Mouse (Mus musculus) hindbrain, embryonic 16.5 days (tissue): ENCODE results near the gene Pth2. TPM values are rescaled to one million over a fixed set of nuclear protein-coding genes. Genes with fewer than 3 reads are reported as not detected.

Source experiments
- ATAC-seq: fragments of 200-750 bp; cut with Nextera tagmentation; 2 replicates; pipeline ENCODE4 v1.8.0; 2017; ENCODE audit warnings: moderate TSS enrichment, moderate library complexity
- H3K27ac ChIP-seq: fragments of 300-500 bp; sonication (generic); 2 replicates; pipeline ENCODE4 v1.5.1; 2014; ENCODE audit warnings: low read depth, mild to moderate bottlenecking, control low read depth, low read length, moderate library complexity
- H3K27me3 ChIP-seq: fragments of 300-500 bp; sonication (generic); replicated peaks from 2 replicates; pipeline ENCODE4 v1.6.1; 2014; ENCODE audit warnings: low read length; ENCODE audit not compliant: control insufficient read depth, insufficient read depth
- H3K36me3 ChIP-seq: fragments of 300-500 bp; sonication (generic); 2 replicates; pipeline ENCODE4 v1.6.1; 2014; ENCODE audit warnings: mild to moderate bottlenecking, low read length, moderate library complexity, mixed read lengths; ENCODE audit not compliant: control insufficient read depth, insufficient read depth
- H3K4me1 ChIP-seq: fragments of 300-500 bp; sonication (generic); 2 replicates; pipeline ENCODE4 v1.6.1; 2014; ENCODE audit warnings: low read depth, low read length; ENCODE audit not compliant: control insufficient read depth, insufficient read depth
- H3K4me2 ChIP-seq: fragments of 300-500 bp; sonication (generic); 2 replicates; pipeline ENCODE4 v1.6.1; 2014; ENCODE audit warnings: mild to moderate bottlenecking, low read length, control low read depth, moderate library complexity
- H3K4me3 ChIP-seq: fragments of 300-500 bp; sonication (generic); 2 replicates; pipeline ENCODE4 v1.5.1; 2014; ENCODE audit warnings: mild to moderate bottlenecking, low read length, control low read depth, moderate library complexity
- H3K9ac ChIP-seq: fragments of 300-500 bp; sonication (generic); 2 replicates; pipeline ENCODE4 v1.6.1; 2014; ENCODE audit warnings: low read depth, mild to moderate bottlenecking, control low read depth, low read length, moderate library complexity
- H3K9me3 ChIP-seq: fragments of 300-500 bp; sonication (generic); 2 replicates; pipeline ENCODE4 v1.6.1; 2014; ENCODE audit warnings: mild to moderate bottlenecking, low read length, moderate library complexity; ENCODE audit not compliant: control insufficient read depth
- WGBS: fragments of 180-500 bp; shearing (Covaris S2); extraction: QIAGEN DNeasy Blood & Tissue Kit; methylation state at CpG from one replicate; pipeline ENCODE4 v1.1.7; 2014; 5-methylcytosine and 5-hydroxymethylcytosine counted together
- polyA plus RNA-seq: library from polyadenylated mRNA; unstranded; fragments of >200 nt; fragmentation: Nextera tagmentation; extraction: Ambion mirVana; gene quantifications from 2 replicates; pipeline ENCODE4 v1.2.1, GENCODE M21; 2015

The Pth2 gene
- polyA plus RNA-seq, 1 experiment from 2014 or later, result 1.4 TPM

DNA sequence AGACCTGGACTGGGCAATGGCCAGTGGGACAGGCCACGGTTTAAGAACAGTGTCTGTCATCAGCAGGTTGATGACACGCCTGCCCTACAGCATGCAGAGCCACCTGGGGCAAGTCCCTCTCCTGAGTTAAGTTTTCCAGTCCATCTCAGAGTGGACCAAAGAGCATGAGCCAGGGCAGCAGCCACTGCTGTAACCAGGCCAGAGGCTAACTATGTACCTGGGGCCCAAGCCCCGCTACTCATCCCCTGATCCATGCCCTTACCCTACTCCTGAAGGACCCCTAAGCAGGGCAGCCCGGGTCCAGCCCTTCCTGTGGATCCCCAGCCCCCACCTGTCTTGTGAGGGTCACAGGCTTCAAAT, 15.4 kb downstream of the Pth2 start:
- H3K4me2 ChIP-seq, result no peak overlapping the region
- ATAC-seq, result no peak
- H3K36me3 ChIP-seq, result no peaks in the 10 kb centered on the region
- no peak overlapping the region for H3K9ac ChIP-seq
- H3K27ac ChIP-seq, result no peak overlapping the region
- no peaks in the 10 kb centered on the region for H3K9me3 ChIP-seq
- H3K27me3 ChIP-seq, result no peaks in the 10 kb centered on the region; the same call in 1 of the 2 replicates
- WGBS, result 85% methylated on average over 4 of the region's 4 CpGs
- H3K4me3 ChIP-seq, result no peak overlapping the region
- peaks cover 2% of the 10 kb centered on the region; the same call in 1 of the 2 replicates for H3K4me1 ChIP-seq

DNA sequence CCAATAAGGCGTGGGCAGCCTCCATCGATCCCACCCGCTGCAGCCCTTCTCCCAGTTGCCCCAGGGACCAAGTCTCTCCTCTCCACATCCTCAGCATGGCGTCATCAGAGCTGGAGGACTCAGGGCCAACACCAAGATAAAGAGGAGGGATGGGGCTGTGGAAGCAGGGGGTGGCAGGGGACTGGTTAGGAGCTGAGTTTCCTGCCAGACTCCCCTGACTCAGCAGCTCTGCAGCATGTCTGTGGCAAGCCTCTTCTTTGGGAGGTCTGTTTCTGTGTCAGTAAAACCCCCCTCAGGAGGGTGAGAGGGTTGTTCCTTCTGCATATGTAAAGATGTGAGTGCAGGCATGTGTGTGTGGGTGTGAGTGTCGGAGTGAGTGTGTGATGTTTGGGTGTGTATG, 16.2 kb downstream of the Pth2 start:
- H3K9me3 ChIP-seq, result no peaks in the 10 kb centered on the region
- H3K4me3 ChIP-seq, result no peak overlapping the region
- no peaks in the 10 kb centered on the region for H3K36me3 ChIP-seq
- 71% methylated on average over 4 of the region's 5 CpGs for WGBS
- H3K27ac ChIP-seq, result no peak overlapping the region
- no peak overlapping the region for H3K4me2 ChIP-seq
- H3K9ac ChIP-seq, result no peak overlapping the region
- H3K27me3 ChIP-seq, result no peaks in the 10 kb centered on the region; the same call in 1 of the 2 replicates
- peaks cover 2% of the 10 kb centered on the region; the same call in 1 of the 2 replicates for H3K4me1 ChIP-seq
- ATAC-seq, result no peak

DNA sequence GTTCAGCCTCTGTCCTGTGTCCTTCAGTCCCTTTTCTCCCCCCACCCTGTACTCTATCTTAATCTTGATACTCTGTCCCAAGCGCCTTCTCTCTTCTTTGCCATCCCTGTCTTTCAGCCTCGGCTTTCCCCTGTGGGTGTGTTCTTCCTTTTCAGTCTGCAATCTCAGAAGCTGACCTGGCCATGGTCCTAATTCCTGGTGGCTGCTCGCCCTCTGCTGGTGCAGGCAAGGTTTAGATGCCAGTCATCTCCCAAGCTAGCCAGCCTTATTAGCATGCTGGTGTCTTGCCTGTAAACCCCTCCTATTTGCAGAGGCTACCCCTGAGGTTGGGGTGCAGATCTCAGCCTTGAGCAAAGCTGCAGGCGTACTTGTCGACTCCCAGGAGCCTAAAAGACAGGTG, 17.6 kb downstream of the Pth2 start:
- Histone ChIP-seq H3K4me3 (no peak overlapping the region), H3K4me2 (peak overlapping the region; percentile 20; the same call in 1 of the 2 replicates)

DNA sequence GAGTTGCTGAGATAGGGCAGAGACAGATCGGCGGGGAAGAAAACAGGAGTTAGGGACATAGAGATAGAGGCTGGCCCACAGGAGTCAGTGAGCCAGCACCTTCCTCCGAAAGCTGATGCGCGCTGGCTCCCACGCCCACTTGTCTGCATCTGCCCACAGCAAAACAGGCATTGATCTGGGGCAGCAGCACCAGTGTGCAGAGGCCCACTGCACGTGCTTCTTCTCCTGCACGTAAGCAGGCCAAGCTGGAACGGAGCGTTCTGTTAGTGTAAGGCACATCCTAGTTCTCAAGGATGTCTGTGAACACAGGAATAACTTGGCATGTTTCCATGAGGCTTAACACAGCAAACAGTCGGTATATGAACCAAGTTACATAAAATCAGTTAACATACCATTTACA, 18.2 kb downstream of the Pth2 start:
- H3K4me3 ChIP-seq, result no peak overlapping the region
- no peak overlapping the region for H3K9ac ChIP-seq

More for the DNA sequence above, 17.6 kb downstream of the Pth2 start:
- H3K27ac ChIP-seq, result no peak overlapping the region
- H3K9ac ChIP-seq, result peak overlapping the region; percentile 52
- WGBS, result 12% methylated on average over 5 of the region's 5 CpGs
- peak; percentile 68 for ATAC-seq
- H3K36me3 ChIP-seq, result no peaks in the 10 kb centered on the region
- peaks cover 2% of the 10 kb centered on the region; the same call in 1 of the 2 replicates for H3K4me1 ChIP-seq
- H3K9me3 ChIP-seq, result no peaks in the 10 kb centered on the region
- H3K27me3 ChIP-seq, result no peaks in the 10 kb centered on the region; the same call in 1 of the 2 replicates

DNA sequence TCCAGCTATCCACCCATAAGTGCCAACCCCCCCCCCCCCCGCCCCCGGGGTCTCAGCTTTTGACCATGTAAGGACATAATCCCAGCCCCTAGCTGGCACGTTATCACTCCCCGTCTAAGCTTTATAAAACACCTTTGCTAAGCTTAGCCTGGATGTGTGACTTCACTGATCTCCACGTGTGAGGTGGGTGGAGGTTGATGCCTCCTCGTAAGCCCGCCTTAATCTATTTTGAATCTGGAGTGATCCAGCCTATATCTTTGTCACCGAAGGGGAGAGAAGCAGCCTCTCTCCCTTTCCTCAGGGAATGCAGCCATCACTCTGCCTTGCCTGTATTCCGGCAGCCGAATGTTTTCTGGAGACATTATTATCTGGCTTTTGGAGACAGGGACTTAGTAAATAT, 21.9 kb downstream of the Pth2 start:
- no peak overlapping the region for H3K4me2 ChIP-seq
- no peaks in the 10 kb centered on the region for H3K27me3 ChIP-seq
- no peaks in the 10 kb centered on the region for H3K36me3 ChIP-seq
- H3K9me3 ChIP-seq, result no peaks in the 10 kb centered on the region
- no peak for ATAC-seq
- H3K4me3 ChIP-seq, result no peak overlapping the region
- H3K9ac ChIP-seq, result no peak overlapping the region
- no peak overlapping the region for H3K27ac ChIP-seq
- H3K4me1 ChIP-seq, result peaks cover 2% of the 10 kb centered on the region; the same call in 1 of the 2 replicates
- WGBS, result 57% methylated on average over 10 of the region's 10 CpGs

More for the DNA sequence above, 18.2 kb downstream of the Pth2 start:
- no peak for ATAC-seq
- no peaks in the 10 kb centered on the region for H3K36me3 ChIP-seq
- WGBS, result 86% methylated on average over 11 of the region's 11 CpGs
- no peak overlapping the region for H3K4me2 ChIP-seq
- H3K9me3 ChIP-seq, result no peaks in the 10 kb centered on the region
- H3K4me1 ChIP-seq, result peaks cover 2% of the 10 kb centered on the region; the same call in 1 of the 2 replicates
- no peaks in the 10 kb centered on the region; the same call in 1 of the 2 replicates for H3K27me3 ChIP-seq
- H3K27ac ChIP-seq, result no peak overlapping the region

DNA sequence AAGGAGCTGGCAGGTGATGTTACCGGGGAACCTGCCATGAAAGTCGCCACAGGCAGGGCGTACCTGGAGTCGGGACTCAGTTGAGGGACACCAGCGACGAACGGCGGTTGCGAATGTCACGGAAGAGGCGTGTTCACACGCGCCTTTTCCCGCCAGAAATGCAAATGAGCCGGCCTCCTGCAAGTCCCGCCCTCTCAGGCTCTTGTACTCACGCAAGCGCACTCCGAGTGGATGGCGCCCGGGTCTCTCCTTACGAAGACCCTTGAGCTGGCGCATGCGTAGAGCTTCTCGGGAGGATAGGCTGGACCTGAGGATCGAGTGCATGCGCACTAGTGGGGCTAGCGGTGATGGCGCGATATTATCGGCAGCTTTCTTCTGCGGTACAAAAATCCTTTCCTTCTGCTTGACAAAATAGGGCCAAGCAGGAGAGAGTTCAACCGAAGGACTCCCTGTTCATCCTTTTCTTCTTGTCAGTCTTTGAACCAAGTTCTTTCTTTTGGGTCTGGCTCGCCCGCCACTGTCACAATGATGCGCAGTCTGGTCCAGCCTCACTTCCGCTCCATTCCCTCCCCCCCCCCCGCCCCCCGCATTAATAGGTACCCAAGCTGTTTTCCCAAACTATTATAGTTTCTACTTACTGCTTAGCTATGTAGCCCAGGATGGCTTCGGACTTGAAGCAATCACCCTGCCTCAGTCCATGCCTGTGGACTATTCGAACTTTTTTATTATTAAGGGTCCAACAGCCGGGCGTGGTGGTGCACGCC, 23.8 kb downstream of the Pth2 start, which contains the start of gene Ccdc155:
Gene Ccdc155, minus strand, starts transcription at position 513 of the 764 bp plus-strand sequence.
- Histone ChIP-seq H3K9me3 (no peaks in the 10 kb centered on the region), H3K4me3 (peak within 1 kb of the TSS; percentile 43), H3K27ac (peak within 1 kb of the TSS; percentile 79), H3K9ac (peak within 1 kb of the TSS; percentile 61), H3K4me1 (no peaks in the 10 kb centered on the region), H3K4me2 (peak within 1 kb of the TSS; percentile 79), H3K36me3 (no peaks in the 10 kb centered on the region), H3K27me3 (0 out of 2 replicates have a peak, but pooled peaks cover under 1% of the 10 kb centered on the region)
- 9% methylated on average over 44 of the region's 44 CpGs for WGBS
- peak; percentile 99 for ATAC-seq

DNA sequence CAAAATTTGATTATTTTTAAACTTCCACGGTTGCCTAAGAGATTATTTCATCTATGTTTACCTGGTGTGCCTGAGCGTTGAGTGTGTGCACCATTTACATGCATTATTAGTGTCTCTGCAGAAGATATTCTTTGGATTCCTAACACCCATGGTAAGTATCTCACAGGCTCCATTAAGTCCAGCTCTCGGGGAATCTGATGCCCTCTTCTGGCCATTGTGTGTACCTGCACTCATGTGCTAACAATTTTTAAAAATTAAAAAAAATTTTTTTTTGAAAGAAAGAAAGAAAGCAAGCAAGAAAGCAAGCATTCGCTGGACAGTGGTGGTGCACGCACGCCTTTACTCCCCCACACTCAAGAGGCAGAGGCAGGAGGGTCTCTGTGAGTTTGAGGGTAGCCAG, 27.5 kb downstream of the Pth2 start:
- Histone ChIP-seq H3K27me3 (peaks cover 22% of the 10 kb centered on the region), H3K9ac (no peak overlapping the region), H3K9me3 (no peaks in the 10 kb centered on the region), H3K4me3 (no peak overlapping the region), H3K4me1 (no peaks in the 10 kb centered on the region), H3K4me2 (no peak overlapping the region), H3K27ac (no peak overlapping the region), H3K36me3 (no peaks in the 10 kb centered on the region)
- 81% methylated on average over 6 of the region's 6 CpGs for WGBS
- no peak for ATAC-seq

DNA sequence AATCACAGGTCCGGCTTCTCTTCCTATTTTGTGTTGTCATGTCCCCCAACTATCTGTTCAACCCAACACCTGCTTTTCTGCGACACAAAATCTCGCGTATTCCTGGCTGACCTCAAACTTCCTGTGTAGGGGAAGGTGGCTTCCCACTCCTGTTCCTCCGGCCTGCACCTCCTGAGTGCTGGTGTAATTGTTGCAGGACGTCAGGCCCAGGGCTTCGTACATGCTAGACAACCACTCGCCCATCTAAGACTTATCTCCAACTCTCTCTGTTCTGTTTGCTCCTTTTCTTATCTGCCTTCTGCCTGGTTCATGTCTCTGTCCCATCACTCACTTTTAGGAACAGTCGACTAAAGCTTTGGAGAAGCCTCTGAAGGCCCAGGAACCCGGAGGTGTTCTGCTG, 30.3 kb downstream of the Pth2 start:
- Histone ChIP-seq H3K27me3 (peaks cover 22% of the 10 kb centered on the region), H3K36me3 (no peaks in the 10 kb centered on the region), H3K9me3 (no peaks in the 10 kb centered on the region), H3K4me3 (peak overlapping the region; percentile 21), H3K27ac (no peak overlapping the region), H3K9ac (no peak overlapping the region; the same call in 1 of the 2 replicates), H3K4me2 (peak overlapping the region; percentile 19; the same call in 1 of the 2 replicates), H3K4me1 (peaks cover 6% of the 10 kb centered on the region)
- ATAC-seq, result no peak
- 77% methylated on average over 10 of the region's 10 CpGs for WGBS

DNA sequence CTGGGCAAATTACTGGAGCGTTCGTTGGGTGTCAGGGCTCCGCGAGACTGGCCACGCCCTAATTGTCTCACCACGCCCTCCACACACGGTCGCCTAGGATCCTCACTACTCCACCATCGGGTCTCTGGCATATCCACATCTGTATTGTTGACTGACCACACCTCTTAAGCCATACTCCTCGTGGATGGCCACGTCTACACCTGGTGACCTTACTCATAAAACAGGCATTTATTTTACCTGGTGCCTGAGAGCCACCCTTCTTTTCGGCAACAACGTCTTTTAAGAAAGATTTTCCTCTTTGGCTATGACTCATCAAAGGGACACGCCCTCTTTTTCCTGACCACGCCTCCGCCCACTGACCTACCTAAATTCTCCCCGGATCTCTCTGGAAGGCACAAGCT, 31.1 kb downstream of the Pth2 start, which contains the start of gene Dkkl1:
Gene Dkkl1, minus strand, starts transcription at position 297 of the 401 bp plus-strand sequence.
- Histone ChIP-seq H3K27ac (no peak within 1 kb of the TSS), H3K27me3 (peaks cover 22% of the 10 kb centered on the region), H3K4me3 (peak within 1 kb of the TSS; percentile 21), H3K9ac (peak within 1 kb of the TSS; percentile 45), H3K4me2 (peak within 1 kb of the TSS; percentile 19), H3K4me1 (peaks cover 12% of the 10 kb centered on the region), H3K36me3 (no peaks in the 10 kb centered on the region), H3K9me3 (no peaks in the 10 kb centered on the region)
- ATAC-seq, result 0 out of 2 replicates have a peak, but pooled peaks have one; percentile 29
- WGBS, result 5% methylated on average over 17 of the region's 17 CpGs
